Mouse (Mus musculus): Measurements from ENCODE around the gene Gse1. TPM values are rescaled to one million over a fixed set of nuclear protein-coding genes. Genes with fewer than 3 reads are reported as not detected.
A peak's percentile ranks its signal among the peaks of the same experiment; 100 is the strongest.

Gse1 gene
- polyA plus RNA-seq, 1 experiment = 27.5 TPM

GRCm38 (mm10) chr8:120535452-120536305, 307.4 kb downstream of the Gse1 start:
- DNase-seq (ENCODE audit: low spot score) = peak; percentile 58

- peak; percentile 45 for DNase-seq (ENCODE audit: low spot score)
Observed at GRCm38 (mm10) chr8:120536306-120537206, 308.3 kb downstream of the Gse1 start.

GRCm38 (mm10) chr8:120537207-120537817, 309.1 kb downstream of the Gse1 start:
- peak; percentile 83 for DNase-seq (ENCODE audit: low spot score)

GRCm38 (mm10) chr8:120537818-120538396, 309.7 kb downstream of the Gse1 start:
- peak; percentile 56 for DNase-seq (ENCODE audit: low spot score)

GRCm38 (mm10) chr8:120538397-120539240, 310.4 kb downstream of the Gse1 start:
- DNase-seq (ENCODE audit: low spot score) = peak; percentile 71

GRCm38 (mm10) chr8:120539381-120539774, 311.1 kb downstream of the Gse1 start:
- no peak for DNase-seq (ENCODE audit: low spot score)

- no peak for DNase-seq (ENCODE audit: low spot score)
Observed at GRCm38 (mm10) chr8:120539775-120540625, 311.7 kb downstream of the Gse1 start.

GRCm38 (mm10) chr8:120542995-120543394, 314.7 kb downstream of the Gse1 start:
- no peak for DNase-seq (ENCODE audit: low spot score)

GRCm38 (mm10) chr8:120543416-120544055, 315.3 kb downstream of the Gse1 start:
- no peak for DNase-seq (ENCODE audit: low spot score)

GRCm38 (mm10) chr8:120544155-120544554, 315.9 kb downstream of the Gse1 start:
- no peak for DNase-seq (ENCODE audit: low spot score)

- DNase-seq (ENCODE audit: low spot score) = no peak
Observed at GRCm38 (mm10) chr8:120547562-120547961, 319.3 kb downstream of the Gse1 start.

- DNase-seq (ENCODE audit: low spot score) = no peak
Observed at GRCm38 (mm10) chr8:120548313-120548761, 320.1 kb downstream of the Gse1 start.

- DNase-seq (ENCODE audit: low spot score) = no peak
Observed at GRCm38 (mm10) chr8:120549321-120549921, 321.2 kb downstream of the Gse1 start.

GRCm38 (mm10) chr8:120549922-120550321, 321.7 kb downstream of the Gse1 start:
- DNase-seq (ENCODE audit: low spot score) = no peak

GRCm38 (mm10) chr8:120550430-120550829, 322.2 kb downstream of the Gse1 start:
- no peak for DNase-seq (ENCODE audit: low spot score)

- DNase-seq (ENCODE audit: low spot score) = no peak
Observed at GRCm38 (mm10) chr8:120550937-120551676, 322.9 kb downstream of the Gse1 start.

- DNase-seq (ENCODE audit: low spot score) = no peak
Observed at GRCm38 (mm10) chr8:120551677-120551980, 323.4 kb downstream of the Gse1 start.

GRCm38 (mm10) chr8:120552509-120552908, 324.3 kb downstream of the Gse1 start:
- DNase-seq (ENCODE audit: low spot score) = no peak

Data from urinary bladder, adult 2 months (tissue).